In the genomic region with DNA sequence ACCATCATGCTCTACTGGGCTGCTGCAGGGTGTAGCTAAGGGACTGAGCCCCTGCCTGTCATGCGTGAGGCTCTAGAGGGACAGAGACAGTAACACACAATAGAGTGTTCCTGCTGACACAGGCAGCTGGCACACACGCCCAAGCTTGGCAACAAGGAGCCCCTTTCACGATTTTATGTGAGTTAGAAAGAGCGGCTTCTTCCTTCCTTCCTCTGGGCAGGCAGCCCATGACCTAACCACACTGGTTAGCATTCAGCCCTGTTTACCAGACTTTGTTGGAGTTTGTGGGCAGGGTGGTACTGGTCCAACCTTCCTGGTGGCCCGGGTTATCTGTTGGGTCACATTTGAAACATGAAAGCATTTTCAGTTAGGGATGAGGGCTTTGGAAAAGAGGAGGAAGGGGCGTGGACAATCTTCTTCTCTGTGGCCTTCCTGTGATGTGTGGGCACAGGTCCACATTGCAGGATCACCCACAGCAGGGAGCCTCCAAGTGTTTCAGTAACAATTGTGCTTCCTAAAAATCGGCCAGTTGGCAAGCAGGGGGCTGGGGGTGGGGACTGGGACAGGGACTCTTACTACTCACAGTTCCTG, we compare ENCODE assay signal across 9 mouse cellular contexts. TPM values are rescaled to one million over a fixed set of nuclear protein-coding genes. Genes with fewer than 3 reads are reported as not detected.
DNase-seq lines count a peak whose midpoint lies in the region; ATAC-seq and TF ChIP-seq lines count a peak whose summit lies in the region.
"Had no signal": no experiment of that assay in that cellular context is flagged by ENCODE, and none has a peak within 500 bp of the region (broad histone marks: within the 10 kb centered on the region; RNA-seq: fewer than 3 reads in every experiment).

No protein-coding gene starts in this region.

- no peak for TF ChIP-seq CTCF in midbrain, postnatal 0 days (IDR thresholded peaks at IDR 0.05)

- H3K27me3 ChIP-seq in midbrain, postnatal 0 days (ENCODE audit: insufficient read depth, low read length) = no peaks in the 10 kb centered on the region
- H3K27me3 ChIP-seq: limb, embryonic 12.5 days had no signal

- H3K4me3 ChIP-seq in midbrain, postnatal 0 days (ENCODE audit: low read depth, low read length) = no peak overlapping the region
- H3K4me3 ChIP-seq: limb, embryonic 12.5 days had no signal

- H3K4me1 ChIP-seq in midbrain, postnatal 0 days (ENCODE audit: insufficient read depth, low read length) = no peaks in the 10 kb centered on the region
- H3K4me1 ChIP-seq: limb, embryonic 12.5 days had no signal

- peak overlapping the region; percentile 18; the same call in 1 of the 2 replicates for H3K27ac ChIP-seq in midbrain, postnatal 0 days (ENCODE audit: low read depth, low read length)
- H3K27ac ChIP-seq: limb, embryonic 12.5 days had no signal

- H3K9ac ChIP-seq in midbrain, postnatal 0 days (replicated peaks; ENCODE audit: low read length, poor library complexity, severe bottlenecking) = no peak overlapping the region
- H3K9ac ChIP-seq: limb, embryonic 12.5 days had no signal

- H3K36me3 ChIP-seq in midbrain, postnatal 0 days (ENCODE audit: insufficient read depth, low read length) = no peaks in the 10 kb centered on the region
- H3K36me3 ChIP-seq: limb, embryonic 12.5 days had no signal

- peak; percentile 44 for DNase-seq in adrenal gland, adult 2 months
- no peak for DNase-seq in adrenal gland, postnatal 10 days
- DNase-seq in ovary, adult 18-20 months (ENCODE audit: low spot score) = peak; percentile 51
- DNase-seq in ovary, postnatal 10 days (ENCODE audit: low spot score) = no peak
- peak; percentile 25 for DNase-seq in heart, postnatal 4 days
- peak; percentile 49 to 76 for DNase-seq in left cerebral cortex, postnatal 10 days (ENCODE audit: extremely low spot score in 1 of 2, low spot score in 2 of 2)
- DNase-seq in midbrain, postnatal 0 days (ENCODE audit: low spot score) = peak; percentile 85
- no peak for DNase-seq in urinary bladder, postnatal 36 days (ENCODE audit: low spot score in 2 of 2)

- intact Hi-C loops in left cerebral cortex, postnatal 10 days (cut with DNase I) = loop anchor here (5.0 kb wide), 1 partner anchor 45 kb away; no protein-coding TSS in a partner anchor

- H3K4me2 ChIP-seq in midbrain, postnatal 0 days (ENCODE audit: low read depth, low read length, poor library complexity, severe bottlenecking) = no peak overlapping the region
- H3K4me2 ChIP-seq: limb, embryonic 12.5 days had no signal

- 33% methylated on average over 7 of the region's 7 CpGs for WGBS in midbrain, postnatal 0 days

- H3K9me3 ChIP-seq in midbrain, postnatal 0 days (ENCODE audit: low read length) = no peaks in the 10 kb centered on the region
- H3K9me3 ChIP-seq: limb, embryonic 12.5 days had no signal

- ATAC-seq in midbrain, postnatal 0 days (ENCODE audit: low FRiP score) = peak; percentile 82

RNA-seq across cellular contexts. Expression of a gene that starts 47.9 kb away (rescaled TPM):
- total RNA-seq in adrenal gland, adult 2 months (2021) = 10 to 100 TPM; 30.0 to 58.8 TPM
- 58.0 and 61.6 TPM in 2 replicates for polyA plus RNA-seq in adrenal gland, adult 2 months (2012; rRNA removed)
- 10 to 100 TPM; 33.7 to 39.6 TPM for total RNA-seq in adrenal gland, postnatal 10 days (2021)
- total RNA-seq in heart, postnatal 4 days (2021) = 100 to 1,000 TPM; 107 to 113 TPM
- total RNA-seq in left cerebral cortex, postnatal 10 days (2021) = 10 to 100 TPM; 39.6 to 40.1 TPM
- total RNA-seq in midbrain, postnatal 0 days (2014; rRNA removed) = 82.8 and 100 TPM in 2 replicates
- 48.5 and 49.3 TPM in 2 replicates for polyA plus RNA-seq in midbrain, postnatal 0 days (2015; fragmentation: Nextera tagmentation; extraction: Ambion mirVana)

Comparison
In these comparisons a context has a peak if more than half of its experiments do, and no peak if none do; other contexts are left out.
1. DNase-seq: peak in adrenal gland, adult 2 months (single experiment), ovary, adult 18-20 months (single experiment), heart, postnatal 4 days (single experiment), left cerebral cortex, postnatal 10 days (2 of 2) and midbrain, postnatal 0 days (single experiment); none in adrenal gland, postnatal 10 days (single experiment), ovary, postnatal 10 days (single experiment) and urinary bladder, postnatal 36 days (0 of 2).